ENCODE assay signal across 9 mouse cellular contexts in genomic region chr7:19368380-19368779, GRCm38 (mm10). TPM values are rescaled to one million over a fixed set of nuclear protein-coding genes. Genes with fewer than 3 reads are reported as not detected.
DNase-seq lines count a peak whose midpoint lies in the region; ATAC-seq and TF ChIP-seq lines count a peak whose summit lies in the region.
"Had no signal": no experiment of that assay in that cellular context is flagged by ENCODE, and none has a peak within 500 bp of the region (broad histone marks: within the 10 kb centered on the region; RNA-seq: fewer than 3 reads in every experiment).

No protein-coding gene starts in this region.

- no peak for TF ChIP-seq EP300 in lung, postnatal 0 days (IDR thresholded peaks at IDR 0.05)

- no peak overlapping the region for H3K9ac ChIP-seq in lung, postnatal 0 days (replicated peaks; ENCODE audit: low read depth)
- no peak overlapping the region for H3K9ac ChIP-seq in forebrain, postnatal 0 days
- H3K9ac ChIP-seq: liver, embryonic 13.5 days had no signal

- no peak overlapping the region for H3K4me3 ChIP-seq in lung, postnatal 0 days (ENCODE audit: low read depth, low read length)
- H3K4me3 ChIP-seq in forebrain, postnatal 0 days (ENCODE audit: low read depth, low read length) = no peak overlapping the region
- H3K4me3 ChIP-seq: liver, embryonic 13.5 days had no signal

- ATAC-seq in lung, postnatal 0 days = peak; percentile 48; the same call in 1 of the 2 replicates
- ATAC-seq in forebrain, postnatal 0 days = no peak

- no peaks in the 10 kb centered on the region for H3K9me3 ChIP-seq in lung, postnatal 0 days (ENCODE audit: low read length)
- H3K9me3 ChIP-seq in forebrain, postnatal 0 days (ENCODE audit: low read length) = no peaks in the 10 kb centered on the region
- H3K9me3 ChIP-seq: liver, embryonic 13.5 days had no signal

- peak; percentile 47 to 63 for DNase-seq in heart, postnatal 14 days
- DNase-seq in heart, adult 9 months (ENCODE audit: low spot score in 2 of 2) = no peak
- DNase-seq in adrenal gland, adult 2 months = peak; percentile 80
- peak; percentile 61 for DNase-seq in kidney, adult 9 months
- peak; percentile 50 for DNase-seq in lung, postnatal 0 days (ENCODE audit: low spot score)
- no peak for DNase-seq in forebrain, postnatal 0 days
- DNase-seq in urinary bladder, postnatal 25 days (ENCODE audit: low spot score) = no peak
- DNase-seq in left cerebral cortex, postnatal 25 days (ENCODE audit: low spot score in 2 of 2) = no peak
- DNase-seq: liver, embryonic 13.5 days had no signal

- H3K4me2 ChIP-seq in lung, postnatal 0 days (replicated peaks; ENCODE audit: low read depth, low read length) = no peak overlapping the region
- H3K4me2 ChIP-seq in forebrain, postnatal 0 days (ENCODE audit: low read depth) = no peak overlapping the region
- H3K4me2 ChIP-seq: liver, embryonic 13.5 days had no signal

- no peak for TF ChIP-seq CTCF in lung, postnatal 0 days (IDR thresholded peaks at IDR 0.05)
- no peak for TF ChIP-seq CTCF in forebrain, postnatal 0 days (IDR thresholded peaks at IDR 0.05; ENCODE audit: low read depth)

- intact Hi-C loops in heart, postnatal 14 days (cut with DNase I) = no loop called here
- intact Hi-C loops in left cerebral cortex, postnatal 25 days (cut with DNase I) = no loop called here

- H3K4me1 ChIP-seq in lung, postnatal 0 days (ENCODE audit: insufficient read depth, low read depth, low read length) = peaks cover 4% of the 10 kb centered on the region; the same call in 1 of the 2 replicates
- no peaks in the 10 kb centered on the region; the same call in 1 of the 2 replicates for H3K4me1 ChIP-seq in forebrain, postnatal 0 days (ENCODE audit: insufficient read depth)

- 18% methylated on average over 16 of the region's 16 CpGs for WGBS in lung, postnatal 0 days
- WGBS in forebrain, postnatal 0 days = 24% methylated on average over 16 of the region's 16 CpGs

- H3K27me3 ChIP-seq in lung, postnatal 0 days (replicated peaks; ENCODE audit: insufficient read depth, low read length) = no peaks in the 10 kb centered on the region
- no peaks in the 10 kb centered on the region for H3K27me3 ChIP-seq in forebrain, postnatal 0 days (ENCODE audit: insufficient read depth, low read length)

- no peaks in the 10 kb centered on the region for H3K36me3 ChIP-seq in lung, postnatal 0 days (ENCODE audit: insufficient read depth, low read length)
- no peaks in the 10 kb centered on the region for H3K36me3 ChIP-seq in forebrain, postnatal 0 days (ENCODE audit: insufficient read depth)
- H3K36me3 ChIP-seq: liver, embryonic 13.5 days had no signal

- no peak overlapping the region for H3K27ac ChIP-seq in lung, postnatal 0 days (ENCODE audit: low read length)
- H3K27ac ChIP-seq in forebrain, postnatal 0 days (ENCODE audit: low read depth, low read length) = no peak overlapping the region
- H3K27ac ChIP-seq: liver, embryonic 13.5 days had no signal

RNA-seq across cellular contexts. Expression of gene Ppp1r13l, which starts 8.8 kb away (rescaled TPM):
- 10 to 100 TPM; 25.0 to 28.4 TPM for total RNA-seq in heart, postnatal 14 days (2021)
- 1 to 10 TPM; 6.5 to 8.3 TPM for total RNA-seq in adrenal gland, adult 2 months (2021)
- 16.9 and 20.2 TPM in 2 replicates for polyA plus RNA-seq in adrenal gland, adult 2 months (2012; rRNA removed)
- polyA plus RNA-seq in lung, postnatal 0 days (2015; fragmentation: Nextera tagmentation; extraction: Ambion mirVana) = 4.1 and 4.2 TPM in 2 replicates
- total RNA-seq in forebrain, postnatal 0 days (2014; rRNA removed) = 0.76 and 1.2 TPM in 2 replicates
- polyA plus RNA-seq in forebrain, postnatal 0 days (2015; fragmentation: Nextera tagmentation; extraction: Ambion mirVana) = 2.0 and 2.1 TPM in 2 replicates
- total RNA-seq in left cerebral cortex, postnatal 25 days (2021) = 1 to 10 TPM; 5.4 to 9.9 TPM

RNA-seq across cellular contexts. Expression of gene Cd3eap, which starts 9.1 kb away (rescaled TPM):
- 1 to 10 TPM; 6.5 to 9.4 TPM for total RNA-seq in heart, postnatal 14 days (2021)
- 10 to 100 TPM; 13.2 to 13.3 TPM for total RNA-seq in adrenal gland, adult 2 months (2021)
- polyA plus RNA-seq in adrenal gland, adult 2 months (2012; rRNA removed) = 12.3 and 21.5 TPM in 2 replicates
- polyA plus RNA-seq in lung, postnatal 0 days (2015; fragmentation: Nextera tagmentation; extraction: Ambion mirVana) = 6.5 and 7.6 TPM in 2 replicates
- total RNA-seq in forebrain, postnatal 0 days (2014; rRNA removed) = 12.1 and 15.5 TPM in 2 replicates
- polyA plus RNA-seq in forebrain, postnatal 0 days (2015; fragmentation: Nextera tagmentation; extraction: Ambion mirVana) = 19.4 and 21.6 TPM in 2 replicates
- total RNA-seq in left cerebral cortex, postnatal 25 days (2021) = 10 to 100 TPM; 16.6 to 20.0 TPM

RNA-seq across cellular contexts. Expression of gene Ercc2, which starts 13.4 kb away (rescaled TPM):
- total RNA-seq in heart, postnatal 14 days (2021) = 10 to 100 TPM; 12.4 to 15.7 TPM
- 10 to 100 TPM; 21.7 to 25.5 TPM for total RNA-seq in adrenal gland, adult 2 months (2021)
- 92.3 and 94.7 TPM in 2 replicates for polyA plus RNA-seq in adrenal gland, adult 2 months (2012; rRNA removed)
- 8.9 and 9.4 TPM in 2 replicates for polyA plus RNA-seq in lung, postnatal 0 days (2015; fragmentation: Nextera tagmentation; extraction: Ambion mirVana)
- 47.7 and 58.2 TPM in 2 replicates for total RNA-seq in forebrain, postnatal 0 days (2014; rRNA removed)
- polyA plus RNA-seq in forebrain, postnatal 0 days (2015; fragmentation: Nextera tagmentation; extraction: Ambion mirVana) = 17.9 and 21.8 TPM in 2 replicates
- 10 to 100 TPM; 31.9 to 32.3 TPM for total RNA-seq in left cerebral cortex, postnatal 25 days (2021)

RNA-seq across cellular contexts. Expression of gene Ercc1, which starts 23.8 kb away (rescaled TPM):
- 10 to 100 TPM; 41.1 to 48.0 TPM for total RNA-seq in heart, postnatal 14 days (2021)
- total RNA-seq in adrenal gland, adult 2 months (2021) = 10 to 100 TPM; 36.5 to 40.8 TPM
- 36.3 and 37.8 TPM in 2 replicates for polyA plus RNA-seq in adrenal gland, adult 2 months (2012; rRNA removed)
- polyA plus RNA-seq in lung, postnatal 0 days (2015; fragmentation: Nextera tagmentation; extraction: Ambion mirVana) = 51.0 and 57.8 TPM in 2 replicates
- total RNA-seq in forebrain, postnatal 0 days (2014; rRNA removed) = 56.6 and 73.6 TPM in 2 replicates
- 80.5 and 81.0 TPM in 2 replicates for polyA plus RNA-seq in forebrain, postnatal 0 days (2015; fragmentation: Nextera tagmentation; extraction: Ambion mirVana)
- 10 to 100 TPM; 34.1 to 40.5 TPM for total RNA-seq in left cerebral cortex, postnatal 25 days (2021)

RNA-seq across cellular contexts. Expression of gene Klc3, which starts 35.5 kb away (rescaled TPM):
- under 1 TPM; 0.45 to 0.63 TPM for total RNA-seq in heart, postnatal 14 days (2021)
- total RNA-seq in adrenal gland, adult 2 months (2021) = 1 to 10 TPM in 1 of 2 experiments, under 1 TPM in 1; 0.98 to 5.2 TPM
- polyA plus RNA-seq in adrenal gland, adult 2 months (2012; rRNA removed) = 1.3 and 3.7 TPM in 2 replicates
- 28.1 and 31.4 TPM in 2 replicates for polyA plus RNA-seq in lung, postnatal 0 days (2015; fragmentation: Nextera tagmentation; extraction: Ambion mirVana)
- total RNA-seq in forebrain, postnatal 0 days (2014; rRNA removed) = 2.2 and 3.0 TPM in 2 replicates
- polyA plus RNA-seq in forebrain, postnatal 0 days (2015; fragmentation: Nextera tagmentation; extraction: Ambion mirVana) = 2.1 and 2.9 TPM in 2 replicates
- 1 to 10 TPM; 1.8 to 2.4 TPM for total RNA-seq in left cerebral cortex, postnatal 25 days (2021)

Comparison
In these comparisons a context has a peak if more than half of its experiments do, and no peak if none do; other contexts are left out.
1. DNase-seq: peak in heart, postnatal 14 days (2 of 2), adrenal gland, adult 2 months (single experiment), kidney, adult 9 months (single experiment) and lung, postnatal 0 days (single experiment); none in heart, adult 9 months (0 of 2), forebrain, postnatal 0 days (single experiment), urinary bladder, postnatal 25 days (single experiment) and left cerebral cortex, postnatal 25 days (0 of 2).